Mouse (Mus musculus) skeletal muscle tissue, adult 2 months (tissue): Measurements from ENCODE around the gene St6gal1.
"Not testable (repeated sequence)": the region's sequence is repeated elsewhere in the genome, so short reads cannot be mapped to it uniquely, and the experiment has no call there.

Experiments used
- DNase-seq: peaks from one replicate; pipeline ENCODE4 v3.0.0-alpha.2; 2012; ENCODE audit warnings: low read depth, low spot score

The St6gal1 gene

GRCm38 (mm10) chr16:23224671-23225068 is at the start of gene St6gal1:
TSS of gene St6gal1 (plus strand) at chr16:23224740.
- DNase-seq, result peak; percentile 40

- no peak for DNase-seq
Measured at GRCm38 (mm10) chr16:23174855-23175254, 49.7 kb upstream of the St6gal1 start.

- no peak for DNase-seq
Measured at GRCm38 (mm10) chr16:23175956-23176355, 48.6 kb upstream of the St6gal1 start.

GRCm38 (mm10) chr16:23177856-23178255 is 46.7 kb upstream of the St6gal1 start:
- no peak for DNase-seq

GRCm38 (mm10) chr16:23178796-23179195 is 45.7 kb upstream of the St6gal1 start:
- DNase-seq, result no peak

GRCm38 (mm10) chr16:23179436-23179835 is 45.1 kb upstream of the St6gal1 start:
- DNase-seq, result not testable (repeated sequence)

GRCm38 (mm10) chr16:23181054-23181453 is 43.5 kb upstream of the St6gal1 start:
- DNase-seq, result no peak

- DNase-seq, result peak; percentile 19
Measured at GRCm38 (mm10) chr16:23181487-23181886, 43.1 kb upstream of the St6gal1 start.

- DNase-seq, result no peak
Measured at GRCm38 (mm10) chr16:23181942-23182597, 42.5 kb upstream of the St6gal1 start.

- DNase-seq, result no peak
Measured at GRCm38 (mm10) chr16:23185824-23186223, 38.7 kb upstream of the St6gal1 start.

GRCm38 (mm10) chr16:23186418-23186817 is 38.1 kb upstream of the St6gal1 start:
- DNase-seq, result no peak

- no peak for DNase-seq
Measured at GRCm38 (mm10) chr16:23187983-23188382, 36.6 kb upstream of the St6gal1 start.

- no peak for DNase-seq
Measured at GRCm38 (mm10) chr16:23189612-23190011, 34.9 kb upstream of the St6gal1 start.

- no peak for DNase-seq
Measured at GRCm38 (mm10) chr16:23191560-23192242, 32.8 kb upstream of the St6gal1 start.

- DNase-seq, result no peak
Measured at GRCm38 (mm10) chr16:23195618-23196017, 28.9 kb upstream of the St6gal1 start.

GRCm38 (mm10) chr16:23196296-23196695 is 28.2 kb upstream of the St6gal1 start:
- DNase-seq, result no peak

GRCm38 (mm10) chr16:23196791-23197190 is 27.7 kb upstream of the St6gal1 start:
- no peak for DNase-seq

- no peak for DNase-seq
Measured at GRCm38 (mm10) chr16:23201498-23201897, 23.0 kb upstream of the St6gal1 start.

GRCm38 (mm10) chr16:23214314-23214713 is 10.2 kb upstream of the St6gal1 start:
- DNase-seq, result no peak

GRCm38 (mm10) chr16:23215241-23215900 is 9.2 kb upstream of the St6gal1 start:
- DNase-seq, result no peak

- DNase-seq, result no peak
Measured at GRCm38 (mm10) chr16:23216366-23216765, 8.2 kb upstream of the St6gal1 start.

GRCm38 (mm10) chr16:23218313-23218712 is 6.2 kb upstream of the St6gal1 start:
- no peak for DNase-seq
